Mouse (Mus musculus): ENCODE measurements around the gene Foxa2. TPM values are rescaled to one million over a fixed set of nuclear protein-coding genes. Genes with fewer than 3 reads are reported as not detected.

Foxa2 gene
- polyA plus RNA-seq, 1 experiment from 2014 or later: 0.75 TPM

DNA sequence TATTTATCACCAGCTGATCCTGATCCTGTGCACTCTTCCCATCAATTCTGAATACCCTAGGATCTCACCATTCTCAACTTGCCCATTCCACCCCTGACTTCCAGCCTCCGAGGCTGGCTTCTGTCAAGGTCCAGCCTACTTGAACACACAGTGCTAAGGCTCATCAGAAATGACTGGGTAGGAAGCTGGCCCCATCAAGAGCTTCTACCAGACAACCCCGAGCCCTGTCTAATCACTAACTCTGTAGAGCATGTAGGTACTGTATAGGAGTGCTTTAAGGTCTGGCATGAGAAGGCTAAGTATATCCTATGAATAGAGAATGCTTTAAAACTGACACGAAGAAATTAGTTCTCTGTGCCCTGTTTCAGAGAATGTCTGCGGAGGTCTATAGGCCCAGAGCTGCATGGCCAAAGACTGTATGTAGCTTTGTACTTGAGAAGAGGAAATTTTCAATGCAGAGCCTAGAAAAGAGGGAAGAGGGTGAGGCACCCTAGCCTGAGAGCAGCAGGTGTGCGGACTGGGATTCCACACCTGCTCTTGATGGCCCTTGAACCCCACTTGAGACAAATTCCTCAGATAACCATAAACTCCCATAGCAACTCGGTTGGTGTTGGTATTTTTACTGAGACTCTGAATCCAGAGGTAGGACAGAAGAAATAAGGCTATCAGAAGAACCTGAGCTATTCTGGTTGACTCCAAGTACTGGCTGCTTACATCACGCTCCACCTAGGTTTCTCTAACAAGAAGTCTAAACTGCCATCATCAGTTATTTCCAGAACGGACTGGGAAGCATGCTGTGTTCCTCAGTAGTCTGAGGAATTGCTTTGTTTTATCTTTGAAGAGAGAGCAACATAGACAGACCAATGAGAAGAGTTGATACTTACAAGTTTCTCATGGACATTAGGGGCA lies 28.7 kb downstream of the Foxa2 start:
- no peak for ATAC-seq
- Histone ChIP-seq H3K27me3 (replicated peaks; ENCODE audit: control insufficient read depth, insufficient read depth, low read length) (peaks cover 41% of the 10 kb centered on the region), H3K9me3 (ENCODE audit: control insufficient read depth, low read length) (no peaks in the 10 kb centered on the region), H3K4me3 (ENCODE audit: low read length) (no peak overlapping the region), H3K36me3 (ENCODE audit: control insufficient read depth, insufficient read depth, low read length) (no peaks in the 10 kb centered on the region), H3K4me1 (ENCODE audit: control insufficient read depth, insufficient read depth, low read depth, low read length) (no peaks in the 10 kb centered on the region), H3K9ac (ENCODE audit: low read depth, low read length) (no peak overlapping the region), H3K27ac (ENCODE audit: low read depth, low read length) (no peak overlapping the region), H3K4me2 (ENCODE audit: low read length) (no peak overlapping the region)
- 88% methylated on average over 8 of the region's 8 CpGs for WGBS

DNA sequence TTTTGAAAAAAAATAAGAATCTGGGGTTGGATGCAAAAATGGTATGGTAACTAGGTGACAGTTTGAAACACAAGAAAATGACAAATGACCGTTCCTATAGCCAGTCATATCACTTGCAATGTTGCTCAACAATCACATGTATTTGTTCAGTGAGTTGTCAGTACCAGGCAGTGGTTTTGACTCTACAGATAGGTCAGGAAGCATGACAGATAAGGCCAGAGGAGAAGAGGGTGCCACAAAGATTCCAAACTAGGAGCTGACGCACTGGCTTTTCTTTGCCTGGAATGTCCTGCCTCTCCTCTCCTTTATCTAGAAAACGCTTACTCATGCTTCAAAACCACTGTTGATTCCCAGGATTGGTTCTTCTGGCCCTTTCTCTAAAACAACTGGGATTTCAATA lies 33.4 kb downstream of the Foxa2 start:
- WGBS: 79% methylated on average over 3 of the region's 3 CpGs
- no peak for ATAC-seq

DNA sequence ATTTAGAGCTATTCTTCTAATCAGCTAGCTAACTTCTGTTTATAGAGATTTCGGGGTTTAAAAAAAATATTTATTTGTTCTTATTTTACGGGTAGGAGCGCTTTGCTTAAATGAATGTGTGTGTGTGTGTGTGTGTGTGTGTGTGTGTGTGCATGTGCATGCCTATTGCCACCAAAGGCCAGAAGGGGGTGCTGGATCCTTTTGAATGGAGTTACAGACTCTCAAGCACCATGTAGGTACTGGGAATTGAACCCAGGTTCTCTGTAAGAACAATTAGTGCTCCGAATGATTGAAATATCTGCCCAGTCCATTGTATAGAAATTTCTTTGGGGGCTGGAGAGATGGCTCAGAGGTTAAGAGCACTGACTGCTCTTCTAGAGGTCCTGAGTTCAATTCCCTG lies 37.7 kb downstream of the Foxa2 start:
- Histone ChIP-seq H3K36me3 (ENCODE audit: control insufficient read depth, insufficient read depth, low read length) (no peaks in the 10 kb centered on the region), H3K4me2 (ENCODE audit: low read length) (no peak overlapping the region), H3K9me3 (ENCODE audit: control insufficient read depth, low read length) (no peaks in the 10 kb centered on the region), H3K4me1 (ENCODE audit: control insufficient read depth, insufficient read depth, low read depth, low read length) (no peaks in the 10 kb centered on the region), H3K4me3 (ENCODE audit: low read length) (no peak overlapping the region), H3K27ac (ENCODE audit: low read depth, low read length) (no peak overlapping the region), H3K27me3 (replicated peaks; ENCODE audit: control insufficient read depth, insufficient read depth, low read length) (no peaks in the 10 kb centered on the region), H3K9ac (ENCODE audit: low read depth, low read length) (no peak overlapping the region)
- ATAC-seq: no peak
- 90% methylated on average over 4 of the region's 4 CpGs for WGBS

More for the DNA sequence above, 33.4 kb downstream of the Foxa2 start:
- Histone ChIP-seq H3K4me1 (ENCODE audit: control insufficient read depth, insufficient read depth, low read depth, low read length) (no peaks in the 10 kb centered on the region), H3K9me3 (ENCODE audit: control insufficient read depth, low read length) (no peaks in the 10 kb centered on the region), H3K9ac (ENCODE audit: low read depth, low read length) (no peak overlapping the region), H3K36me3 (ENCODE audit: control insufficient read depth, insufficient read depth, low read length) (no peaks in the 10 kb centered on the region), H3K27ac (ENCODE audit: low read depth, low read length) (no peak overlapping the region), H3K4me2 (ENCODE audit: low read length) (no peak overlapping the region), H3K4me3 (ENCODE audit: low read length) (no peak overlapping the region), H3K27me3 (replicated peaks; ENCODE audit: control insufficient read depth, insufficient read depth, low read length) (peaks cover 7% of the 10 kb centered on the region)

DNA sequence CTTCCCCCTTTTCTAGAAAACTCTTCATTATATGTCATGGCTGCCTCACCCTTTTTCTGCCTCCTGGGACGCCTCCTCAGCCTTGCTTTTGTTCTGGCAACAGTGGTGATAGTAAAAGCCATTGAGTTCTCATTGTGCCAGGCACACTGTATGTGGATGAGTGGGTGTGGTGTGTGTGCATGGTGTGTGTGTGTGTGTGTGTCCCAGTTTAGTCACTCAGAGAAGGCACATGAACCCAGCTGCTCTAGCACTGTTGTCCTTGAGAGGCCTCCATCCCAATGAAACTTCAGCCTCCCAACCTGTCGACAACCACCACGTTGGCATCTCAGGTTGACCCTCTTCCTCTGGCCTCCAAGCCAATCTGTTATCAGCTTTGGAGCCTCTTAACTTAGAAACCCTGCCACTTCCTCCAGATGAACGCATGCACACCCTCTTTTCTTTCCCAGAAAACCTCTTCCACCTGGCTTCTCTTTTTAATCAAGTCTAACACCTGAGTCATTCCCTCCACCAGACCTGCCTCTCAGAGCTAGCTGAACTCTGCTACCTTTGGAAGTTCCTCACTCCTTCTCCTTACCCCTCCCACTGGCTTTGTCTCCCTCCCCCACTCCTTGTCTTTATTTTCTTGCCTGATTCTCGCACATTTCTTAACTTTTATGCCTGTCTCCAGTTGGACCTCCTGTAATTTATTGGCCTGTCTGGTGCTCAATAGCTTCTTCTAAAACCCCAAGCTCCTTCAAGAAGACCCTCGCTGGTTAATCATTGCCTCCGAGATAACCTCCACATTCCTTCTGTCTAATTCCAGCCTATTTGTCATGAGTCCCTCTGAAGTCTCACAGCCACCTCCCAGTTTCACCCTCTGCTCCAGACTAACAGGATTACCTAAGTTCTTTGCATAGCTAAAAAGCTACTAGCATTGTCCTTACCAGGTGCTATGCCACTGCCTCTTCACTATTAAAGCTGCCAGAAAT lies 41.9 kb downstream of the Foxa2 start:
- H3K27me3 ChIP-seq (replicated peaks; ENCODE audit: control insufficient read depth, insufficient read depth, low read length): 0 out of 2 replicates have a peak, but pooled peaks cover 3% of the 10 kb centered on the region
- no peak overlapping the region for H3K9ac ChIP-seq (ENCODE audit: low read depth, low read length)
- 69% methylated on average over 7 of the region's 7 CpGs for WGBS
- no peaks in the 10 kb centered on the region for H3K36me3 ChIP-seq (ENCODE audit: control insufficient read depth, insufficient read depth, low read length)
- no peaks in the 10 kb centered on the region for H3K4me1 ChIP-seq (ENCODE audit: control insufficient read depth, insufficient read depth, low read depth, low read length)
- no peak overlapping the region for H3K27ac ChIP-seq (ENCODE audit: low read depth, low read length)
- no peak for ATAC-seq
- H3K9me3 ChIP-seq (ENCODE audit: control insufficient read depth, low read length): no peaks in the 10 kb centered on the region
- H3K4me2 ChIP-seq (ENCODE audit: low read length): no peak overlapping the region
- H3K4me3 ChIP-seq (ENCODE audit: low read length): no peak overlapping the region

DNA sequence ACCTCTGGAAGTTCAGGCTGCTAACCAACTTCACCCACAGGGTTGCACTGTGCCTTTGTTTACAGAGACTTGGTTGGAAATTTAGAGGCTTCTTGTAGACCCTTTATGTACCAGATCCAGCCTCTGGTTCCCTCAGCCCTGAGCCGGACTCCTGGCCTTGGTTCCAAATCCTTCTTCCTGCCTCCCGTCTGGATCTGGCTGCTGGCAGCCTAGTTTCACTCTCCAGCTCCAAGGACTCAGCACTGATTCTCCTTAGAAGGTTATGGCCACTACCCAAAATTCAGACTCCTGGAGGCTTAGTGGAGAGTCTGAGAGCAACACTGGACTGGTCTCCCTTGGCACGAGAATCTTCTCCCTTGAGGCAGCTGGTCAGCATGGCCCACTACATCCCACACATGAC lies 43.3 kb downstream of the Foxa2 start:
- Histone ChIP-seq H3K27ac (ENCODE audit: low read depth, low read length) (no peak overlapping the region), H3K36me3 (ENCODE audit: control insufficient read depth, insufficient read depth, low read length) (no peaks in the 10 kb centered on the region), H3K4me2 (ENCODE audit: low read length) (no peak overlapping the region), H3K4me1 (ENCODE audit: control insufficient read depth, insufficient read depth, low read depth, low read length) (no peaks in the 10 kb centered on the region), H3K4me3 (ENCODE audit: low read length) (no peak overlapping the region), H3K9ac (ENCODE audit: low read depth, low read length) (no peak overlapping the region), H3K9me3 (ENCODE audit: control insufficient read depth, low read length) (no peaks in the 10 kb centered on the region), H3K27me3 (replicated peaks; ENCODE audit: control insufficient read depth, insufficient read depth, low read length) (0 out of 2 replicates have a peak, but pooled peaks cover 3% of the 10 kb centered on the region)
- no peak for ATAC-seq
- 88% methylated on average over 3 of the region's 3 CpGs for WGBS

DNA sequence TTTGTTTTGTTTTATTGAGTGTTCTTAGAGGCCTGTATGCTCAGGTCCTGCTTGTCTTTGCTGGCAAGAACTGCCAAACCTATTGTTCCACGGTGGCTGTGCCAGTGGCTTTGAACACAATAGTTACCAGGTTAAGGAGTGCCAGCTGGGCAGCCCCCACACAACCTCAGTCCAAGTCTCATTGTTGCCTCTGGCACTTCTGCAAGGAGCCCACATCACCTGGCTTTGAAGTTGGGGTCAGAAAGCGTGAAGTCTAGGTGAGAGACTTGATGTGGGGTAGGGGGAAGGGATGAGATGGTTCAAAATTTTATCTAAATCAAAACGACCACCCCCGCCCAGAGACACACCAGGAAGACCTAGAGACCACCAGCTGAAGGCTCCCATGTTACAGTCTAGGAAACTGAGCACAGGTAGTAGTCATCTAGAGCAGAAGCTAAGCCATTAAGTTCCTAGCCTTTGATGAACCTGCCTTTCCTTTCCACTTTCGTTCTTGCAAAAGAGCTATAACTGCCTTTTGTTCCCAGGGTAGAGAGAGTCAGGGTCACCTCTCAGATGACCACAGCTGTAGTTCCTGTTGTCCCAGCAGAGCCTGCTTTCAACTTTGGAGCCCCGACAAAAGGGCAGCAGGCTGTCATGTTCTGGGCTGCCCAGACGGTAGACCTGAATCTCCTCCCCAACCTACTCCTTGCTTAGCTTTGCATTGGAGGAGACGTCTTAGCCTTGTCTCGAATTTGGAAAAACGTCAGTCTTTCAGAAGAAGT lies 48.4 kb downstream of the Foxa2 start:
- Histone ChIP-seq H3K9ac (ENCODE audit: low read depth, low read length) (no peak overlapping the region), H3K4me2 (ENCODE audit: low read length) (no peak overlapping the region), H3K4me3 (ENCODE audit: low read length) (no peak overlapping the region), H3K27ac (ENCODE audit: low read depth, low read length) (no peak overlapping the region), H3K36me3 (ENCODE audit: control insufficient read depth, insufficient read depth, low read length) (no peaks in the 10 kb centered on the region), H3K27me3 (replicated peaks; ENCODE audit: control insufficient read depth, insufficient read depth, low read length) (0 out of 2 replicates have a peak, but pooled peaks cover 3% of the 10 kb centered on the region), H3K4me1 (ENCODE audit: control insufficient read depth, insufficient read depth, low read depth, low read length) (no peaks in the 10 kb centered on the region), H3K9me3 (ENCODE audit: control insufficient read depth, low read length) (no peaks in the 10 kb centered on the region)
- 77% methylated on average over 10 of the region's 10 CpGs for WGBS
- no peak for ATAC-seq

DNA sequence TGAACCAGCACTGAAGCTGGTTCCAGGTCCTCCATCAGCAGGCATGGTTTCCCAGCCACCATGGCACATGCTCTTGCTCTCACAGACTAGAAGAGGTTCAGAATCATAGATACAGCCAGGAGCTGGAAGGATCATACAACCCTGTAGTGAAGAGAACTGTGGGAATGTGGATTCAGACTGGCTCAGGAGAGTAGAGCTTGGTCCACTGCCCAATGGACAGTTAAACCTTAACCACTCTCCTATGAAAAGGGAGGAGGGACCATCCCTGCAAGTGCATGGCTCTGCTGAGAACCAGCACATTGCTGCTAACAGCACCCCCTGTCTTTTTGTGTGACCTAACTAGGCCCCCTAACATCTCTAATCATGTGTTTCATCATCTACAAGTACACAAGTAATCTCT lies 50.0 kb downstream of the Foxa2 start:
- Histone ChIP-seq H3K4me1 (ENCODE audit: control insufficient read depth, insufficient read depth, low read depth, low read length) (no peaks in the 10 kb centered on the region), H3K4me2 (ENCODE audit: low read length) (no peak overlapping the region), H3K9ac (ENCODE audit: low read depth, low read length) (no peak overlapping the region), H3K27me3 (replicated peaks; ENCODE audit: control insufficient read depth, insufficient read depth, low read length) (0 out of 2 replicates have a peak, but pooled peaks cover under 1% of the 10 kb centered on the region), H3K9me3 (ENCODE audit: control insufficient read depth, low read length) (no peaks in the 10 kb centered on the region), H3K36me3 (ENCODE audit: control insufficient read depth, insufficient read depth, low read length) (no peaks in the 10 kb centered on the region), H3K27ac (ENCODE audit: low read depth, low read length) (no peak overlapping the region), H3K4me3 (ENCODE audit: low read length) (no peak overlapping the region)
- no peak for ATAC-seq

DNA sequence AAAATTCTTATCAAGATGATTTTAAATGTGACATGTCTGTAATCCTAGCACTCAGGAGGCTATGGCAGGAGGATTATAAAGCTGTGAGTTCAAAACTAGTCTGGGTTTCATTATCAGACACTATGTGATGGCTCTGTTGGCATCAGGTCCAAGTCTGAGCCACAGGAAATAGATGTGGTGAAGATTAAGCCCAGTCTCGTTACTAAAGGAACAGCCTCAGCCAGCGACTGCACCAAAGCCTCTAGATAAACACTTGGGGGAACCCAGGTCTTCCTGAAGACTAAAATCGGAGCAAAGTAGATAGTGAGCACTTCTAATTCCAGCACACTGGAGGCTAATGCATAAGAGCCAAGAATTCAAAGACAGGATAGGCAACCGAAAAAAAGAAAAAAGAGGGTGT lies 52.9 kb downstream of the Foxa2 start:
- no peak overlapping the region for H3K27ac ChIP-seq (ENCODE audit: low read depth, low read length)
- no peaks in the 10 kb centered on the region for H3K9me3 ChIP-seq (ENCODE audit: control insufficient read depth, low read length)
- no peak overlapping the region for H3K4me2 ChIP-seq (ENCODE audit: low read length)
- no peak for ATAC-seq
- WGBS: 74% methylated on average over 4 of the region's 4 CpGs
- no peaks in the 10 kb centered on the region for H3K36me3 ChIP-seq (ENCODE audit: control insufficient read depth, insufficient read depth, low read length)
- no peak overlapping the region for H3K9ac ChIP-seq (ENCODE audit: low read depth, low read length)
- no peaks in the 10 kb centered on the region for H3K27me3 ChIP-seq (replicated peaks; ENCODE audit: control insufficient read depth, insufficient read depth, low read length)
- no peak overlapping the region for H3K4me3 ChIP-seq (ENCODE audit: low read length)
- no peaks in the 10 kb centered on the region for H3K4me1 ChIP-seq (ENCODE audit: control insufficient read depth, insufficient read depth, low read depth, low read length)

Measured in hindbrain, embryonic 16.5 days (tissue).